Mouse (Mus musculus): ENCODE measurements at regions not wholly inside any gene's neighbourhood (a gene's known extent, or its start where the extent isn't known, plus 50 kb on each side); places are given as distances from the start of the nearest gene placed in this dataset.
A peak's percentile ranks its signal among the peaks of the same experiment; 100 is the strongest.

DNA sequence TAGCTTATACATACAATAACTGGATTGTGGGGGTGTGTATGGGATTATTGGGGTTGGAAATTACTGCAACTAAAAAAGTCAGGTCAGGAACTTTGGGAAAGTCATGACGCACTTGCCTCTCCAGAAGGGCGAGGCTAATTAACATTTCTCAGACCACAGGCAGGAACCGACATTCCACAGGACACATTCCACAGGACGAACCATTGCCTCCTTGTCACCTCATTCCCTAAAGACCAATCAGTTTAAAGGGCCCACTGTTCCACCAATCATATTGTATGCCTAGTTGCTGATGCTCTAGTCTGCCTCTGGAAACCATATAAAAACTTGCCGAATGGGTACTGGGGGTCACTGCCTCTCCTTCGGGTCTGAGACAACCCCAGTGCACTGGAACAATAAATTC, 113.0 kb upstream of the Pcgf5 start:
- DNase-seq = no peak

DNA sequence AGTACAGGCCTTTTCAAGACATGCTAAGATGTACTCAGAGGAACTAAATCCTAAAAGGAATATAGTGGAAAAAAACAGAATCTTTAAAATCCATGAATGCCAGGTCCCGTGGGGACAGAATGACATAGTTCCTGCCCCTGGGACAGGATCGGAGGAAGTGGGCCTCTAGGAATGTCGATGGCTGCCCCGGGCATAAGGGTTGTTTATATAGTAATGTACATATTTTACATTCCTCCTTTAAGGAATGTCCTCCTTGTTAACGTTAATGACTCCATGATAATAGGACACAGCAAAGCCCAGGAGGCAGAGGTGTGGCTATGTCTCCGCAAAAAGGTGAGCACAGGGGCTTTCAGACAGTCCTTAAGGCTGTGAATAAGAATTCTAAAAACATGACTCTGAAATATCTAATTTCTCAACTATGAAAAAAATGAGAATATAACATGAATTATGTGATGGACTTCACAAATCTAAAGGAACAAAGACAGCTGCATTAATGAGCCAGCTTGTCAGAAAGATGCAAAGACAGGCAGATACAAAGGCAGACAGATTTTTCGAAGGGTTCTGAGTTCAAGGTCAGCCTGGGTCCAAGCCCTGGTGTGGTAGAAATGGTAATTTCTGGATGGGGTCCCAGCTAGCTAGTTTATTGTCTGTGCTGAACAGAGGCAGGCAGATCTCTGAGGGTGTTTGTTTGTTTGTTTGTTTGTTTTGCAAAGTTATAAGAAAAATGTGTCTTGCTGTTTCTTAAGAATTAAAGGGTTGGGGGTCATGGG, 111.3 kb upstream of the Pcgf5 start:
- DNase-seq = no peak

DNA sequence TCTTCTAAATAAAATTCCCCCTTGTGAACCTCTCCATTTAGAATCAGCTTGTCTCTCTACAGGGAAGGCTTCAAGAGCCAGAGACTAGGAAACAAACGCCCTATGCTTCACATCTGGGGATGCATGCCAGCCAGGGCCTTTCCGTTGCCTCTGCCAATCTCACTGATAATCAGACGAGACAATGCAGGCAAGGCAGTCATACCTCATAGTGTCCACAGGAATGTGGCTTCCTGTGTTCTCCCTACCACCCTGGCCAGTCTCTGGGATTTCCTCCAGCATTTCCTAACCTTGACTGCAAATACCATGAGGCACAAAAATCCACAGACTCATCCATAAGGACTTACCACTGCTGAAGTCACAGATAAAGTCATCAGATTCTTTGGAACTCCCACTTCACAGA, 110.4 kb upstream of the Pcgf5 start:
- DNase-seq = no peak

DNA sequence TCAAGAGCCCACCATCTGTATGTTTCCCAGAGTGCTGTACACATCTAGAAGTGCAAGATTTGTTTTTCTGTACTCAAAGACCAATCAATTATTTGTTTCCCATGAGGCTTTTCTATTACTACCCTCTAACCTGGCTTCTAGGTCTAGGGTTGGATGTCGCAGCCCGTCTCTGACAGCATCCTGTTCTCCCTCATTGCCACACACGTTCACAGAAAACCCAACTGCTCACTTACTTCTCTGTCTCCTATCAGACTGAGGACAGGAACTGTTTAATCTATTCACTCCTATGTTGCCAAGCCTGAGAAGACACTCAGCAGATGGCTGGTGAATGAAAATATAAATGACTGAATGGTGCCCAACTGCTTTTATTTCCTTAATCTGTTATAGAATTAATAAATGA, 109.6 kb upstream of the Pcgf5 start:
- no peak for DNase-seq

DNA sequence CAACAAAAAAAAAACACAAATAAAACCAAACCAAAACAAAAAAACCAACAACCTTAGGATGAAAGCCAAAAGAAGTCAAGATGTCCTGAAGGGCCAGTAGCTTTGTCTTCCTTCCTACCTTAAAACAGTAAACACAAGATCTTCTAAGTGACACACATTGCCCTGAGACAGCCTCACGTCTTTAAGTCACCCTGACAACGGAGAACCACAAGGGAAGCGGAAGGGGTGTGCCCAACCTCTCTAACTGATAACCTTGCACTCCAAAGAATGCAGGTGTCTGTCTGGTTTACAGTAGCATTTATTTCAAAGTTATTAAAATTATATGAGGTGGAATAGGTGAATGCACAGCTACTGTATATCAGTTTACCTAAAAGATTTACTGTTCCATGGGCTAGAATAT, 105.7 kb upstream of the Pcgf5 start:
- no peak for DNase-seq

DNA sequence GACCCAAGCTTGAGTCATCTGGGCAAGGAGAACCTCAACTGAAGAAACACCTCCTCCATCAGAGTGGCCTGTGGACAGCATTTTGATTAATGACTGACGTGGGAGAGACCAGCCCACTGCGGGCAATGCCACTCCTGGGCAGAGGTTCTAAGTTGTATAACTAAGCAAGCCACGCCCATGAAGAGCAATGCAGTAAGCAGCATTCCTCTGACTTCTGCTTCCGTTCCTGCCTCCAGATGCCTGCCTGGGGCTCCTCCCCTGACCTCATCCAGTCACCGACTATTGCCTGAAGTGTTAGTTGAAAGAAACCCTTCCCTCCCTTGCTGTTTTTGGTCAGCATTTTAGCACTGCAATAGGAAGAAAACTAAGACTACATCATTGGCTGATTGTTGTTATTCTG, 105.2 kb upstream of the Pcgf5 start:
- DNase-seq = no peak

DNA sequence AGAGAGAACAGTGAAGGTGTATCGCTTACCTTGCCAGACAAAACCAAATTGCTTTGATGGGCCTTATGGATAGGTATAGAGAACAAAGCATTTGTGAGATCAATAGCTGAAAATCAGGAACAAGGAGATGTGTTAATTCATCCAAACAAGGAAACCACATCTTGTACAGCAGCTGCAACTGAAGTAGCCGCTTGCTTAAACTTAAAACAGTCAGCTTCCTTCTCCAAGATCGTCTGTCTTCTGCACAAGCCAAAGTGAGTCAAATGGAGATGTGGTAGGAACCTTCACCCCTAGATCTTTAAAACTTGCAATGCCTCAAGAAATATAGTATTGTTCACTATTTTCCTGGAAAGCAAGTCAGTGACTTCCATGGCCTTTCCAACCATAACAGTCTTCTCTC, 95.6 kb upstream of the Pcgf5 start:
- DNase-seq = no peak

DNA sequence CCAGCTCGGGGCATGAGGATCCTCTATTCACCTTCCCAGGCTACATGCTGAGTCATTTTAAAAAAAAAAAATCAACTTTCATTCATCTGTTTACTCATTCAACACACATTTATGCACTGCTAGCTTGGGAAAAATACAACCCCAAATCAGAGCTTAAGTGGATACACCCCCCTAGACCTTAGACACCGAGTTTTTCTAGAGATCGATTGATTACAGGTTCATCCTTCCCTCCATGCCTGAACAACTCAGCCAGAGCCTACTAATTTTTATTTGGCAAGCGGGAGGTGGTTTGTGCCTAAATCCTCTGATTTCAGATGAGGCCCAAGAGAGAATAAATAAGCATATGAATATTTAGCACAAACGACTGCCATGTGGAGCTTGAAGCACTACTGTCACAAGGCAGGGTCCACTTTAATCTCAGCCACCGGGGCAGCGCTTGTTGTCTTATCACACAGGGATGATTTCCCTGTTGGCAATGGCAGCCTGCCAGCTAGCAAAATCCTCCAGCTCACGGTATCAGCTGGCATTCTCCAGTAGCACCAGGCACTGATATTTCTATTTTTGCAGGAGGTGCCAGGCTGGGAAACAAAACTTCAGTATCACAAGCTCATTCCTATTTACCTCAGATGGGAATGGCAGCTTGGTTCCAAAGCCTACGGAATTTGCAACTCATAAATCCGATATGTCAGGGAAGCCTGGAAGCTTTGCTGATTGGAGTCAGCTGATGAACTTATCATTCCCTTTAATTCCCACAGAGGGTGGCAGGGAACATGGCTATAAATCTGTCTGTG, 90.2 kb upstream of the Pcgf5 start:
- DNase-seq = peak; percentile 70 to 73

DNA sequence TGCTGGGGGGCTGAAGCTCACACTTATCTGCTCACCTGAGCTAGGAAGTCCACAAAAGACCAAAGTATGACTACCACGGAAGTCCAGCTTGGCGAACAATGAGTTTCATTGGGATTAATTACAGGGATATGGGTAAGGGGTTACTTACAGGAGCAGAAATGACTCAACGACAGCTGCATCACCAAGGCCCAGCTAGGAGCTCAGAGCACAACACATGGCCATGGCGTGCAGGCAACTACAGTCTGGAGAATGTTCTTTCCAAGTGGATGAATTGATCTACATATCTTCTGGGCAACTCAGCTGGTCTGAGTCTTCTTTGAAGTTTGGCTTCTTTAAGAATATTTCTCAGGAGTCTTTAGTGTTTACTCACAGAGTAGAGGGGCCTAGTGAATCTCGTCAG, 86.3 kb upstream of the Pcgf5 start:
- DNase-seq = no peak

DNA sequence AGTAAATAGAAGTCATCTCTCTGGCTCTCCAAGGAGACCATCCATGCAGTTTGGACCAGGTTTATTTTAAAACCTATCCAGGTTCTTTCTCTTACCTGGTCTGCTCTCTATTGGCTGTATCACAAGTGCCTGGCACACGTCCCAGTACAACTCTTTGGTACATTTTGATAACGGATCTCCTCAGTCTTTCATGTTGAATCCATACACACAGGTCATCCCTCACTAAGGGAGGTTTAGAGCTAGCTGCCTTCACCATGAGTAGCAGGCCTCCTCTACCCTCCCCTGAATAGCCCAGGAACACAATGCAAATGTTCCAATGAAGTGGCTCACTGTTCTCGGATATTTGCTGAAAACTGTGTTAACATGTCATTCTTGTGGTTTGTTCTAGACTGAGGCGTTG, 84.2 kb upstream of the Pcgf5 start:
- peak; percentile 6 to 7 for DNase-seq

DNA sequence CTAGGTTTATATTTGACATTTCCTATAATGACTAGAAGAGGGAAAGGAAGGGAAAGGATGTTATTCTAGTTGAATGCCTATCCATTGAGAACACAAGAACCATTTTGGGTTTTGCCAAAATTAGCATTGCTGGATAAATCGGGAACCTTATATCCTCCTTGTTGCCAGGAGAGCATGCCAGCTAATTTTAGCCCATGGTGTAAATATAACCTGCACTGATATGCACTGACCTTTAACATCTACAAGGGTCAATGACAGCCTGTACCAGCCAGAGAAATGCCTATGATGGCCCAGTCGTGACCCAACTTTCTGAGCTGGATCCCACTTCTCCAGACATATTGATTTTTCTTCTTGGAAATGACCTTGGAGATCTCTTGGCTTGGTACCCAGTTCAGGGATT, 83.7 kb upstream of the Pcgf5 start:
- no peak for DNase-seq

DNA sequence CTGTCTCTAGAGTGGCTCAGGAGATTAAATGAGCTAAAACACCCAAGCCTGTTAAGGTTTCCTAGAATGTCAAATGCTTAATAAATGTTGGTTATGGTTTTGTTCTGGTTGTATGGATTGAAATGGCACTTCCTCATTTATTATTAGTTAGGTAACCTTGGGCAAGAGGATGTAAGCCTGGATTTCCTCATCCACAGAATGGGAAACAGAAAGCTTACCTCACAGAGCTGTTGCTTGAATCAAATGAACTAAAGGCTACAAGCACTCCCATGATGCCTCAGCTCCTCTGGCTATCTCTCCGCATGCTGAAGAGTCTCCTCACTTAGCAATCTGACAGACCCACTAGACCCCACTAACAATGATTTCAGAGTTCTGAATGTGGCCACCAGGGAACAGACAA, 82.8 kb upstream of the Pcgf5 start:
- no peak for DNase-seq

DNA sequence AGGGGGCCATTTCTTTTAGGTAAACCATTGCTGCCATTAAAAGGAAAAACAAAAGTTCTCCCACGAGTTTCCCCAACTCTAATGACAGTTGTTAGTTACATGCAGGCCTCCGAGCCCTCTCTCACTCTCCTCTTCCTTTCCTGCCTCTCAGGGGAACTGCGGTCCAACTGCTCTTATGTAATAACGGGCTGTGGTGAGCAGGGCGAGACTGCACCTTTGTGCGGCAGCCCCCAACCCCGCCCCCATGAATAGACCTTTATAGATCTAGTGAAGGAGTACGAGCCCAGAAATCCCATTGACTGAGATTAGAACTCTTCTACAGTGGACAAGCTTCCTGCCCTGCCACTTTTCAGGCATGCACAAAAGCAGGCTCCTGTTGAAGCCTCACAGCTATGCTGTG, 81.8 kb upstream of the Pcgf5 start:
- no peak for DNase-seq

DNA sequence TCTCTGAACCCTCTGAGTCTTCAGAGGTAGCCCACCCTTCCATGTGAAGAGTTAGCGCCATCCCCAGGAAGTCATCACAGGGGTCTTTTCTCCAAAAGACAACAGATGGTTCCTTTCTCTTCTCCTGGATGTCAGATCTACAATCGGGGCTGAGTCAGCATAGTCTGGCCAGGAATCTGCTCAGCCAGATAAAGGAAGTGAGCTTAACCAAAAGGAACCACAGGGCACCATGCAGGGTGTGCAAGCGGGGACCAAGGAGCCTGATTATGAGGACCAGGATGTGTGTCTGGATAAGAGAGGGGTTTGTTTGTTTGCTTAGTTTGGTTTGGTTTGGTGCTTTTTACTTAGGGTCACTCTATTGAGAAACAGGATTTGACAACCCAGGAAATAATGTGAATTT, 74.6 kb upstream of the Pcgf5 start:
- peak; percentile 5 to 19 for DNase-seq

DNA sequence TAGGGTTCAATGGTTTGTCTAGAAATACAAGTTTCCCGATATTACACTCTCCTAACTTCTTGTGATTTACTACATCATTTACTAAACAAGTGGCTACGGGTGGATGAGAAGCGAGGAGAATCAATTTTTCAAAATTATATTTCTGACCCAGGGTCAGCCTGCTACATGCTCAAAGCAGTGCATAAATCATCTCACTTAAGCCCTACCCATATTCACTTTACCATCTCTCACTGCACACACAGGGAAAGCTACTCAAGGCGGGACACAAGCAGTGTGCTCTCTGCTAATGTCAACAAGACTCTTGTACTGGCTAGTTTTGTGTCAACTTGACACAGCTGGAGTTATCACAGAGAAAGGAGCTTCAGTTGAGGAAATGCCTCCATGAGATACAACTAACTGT, 62.6 kb upstream of the Pcgf5 start:
- DNase-seq = no peak

DNA sequence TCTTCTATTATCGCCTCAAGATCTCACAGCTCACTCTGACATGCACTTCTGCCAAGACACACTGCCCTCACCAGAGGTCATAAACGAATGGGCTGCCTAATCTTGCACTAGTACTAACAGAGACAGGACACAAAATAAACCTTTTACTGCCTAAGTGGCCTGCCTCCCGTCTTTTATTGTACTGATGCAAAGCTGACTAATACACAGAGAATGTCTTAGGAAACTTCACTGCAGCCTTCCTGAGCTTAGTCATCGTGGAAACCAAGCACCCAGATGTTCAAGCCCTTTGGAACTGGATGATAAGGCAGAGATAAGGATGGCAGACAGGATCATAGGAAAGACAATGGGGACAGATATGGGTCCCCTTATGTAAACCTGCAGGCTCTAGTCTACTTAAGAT, 57.3 kb upstream of the Pcgf5 start:
- DNase-seq = no peak

DNA sequence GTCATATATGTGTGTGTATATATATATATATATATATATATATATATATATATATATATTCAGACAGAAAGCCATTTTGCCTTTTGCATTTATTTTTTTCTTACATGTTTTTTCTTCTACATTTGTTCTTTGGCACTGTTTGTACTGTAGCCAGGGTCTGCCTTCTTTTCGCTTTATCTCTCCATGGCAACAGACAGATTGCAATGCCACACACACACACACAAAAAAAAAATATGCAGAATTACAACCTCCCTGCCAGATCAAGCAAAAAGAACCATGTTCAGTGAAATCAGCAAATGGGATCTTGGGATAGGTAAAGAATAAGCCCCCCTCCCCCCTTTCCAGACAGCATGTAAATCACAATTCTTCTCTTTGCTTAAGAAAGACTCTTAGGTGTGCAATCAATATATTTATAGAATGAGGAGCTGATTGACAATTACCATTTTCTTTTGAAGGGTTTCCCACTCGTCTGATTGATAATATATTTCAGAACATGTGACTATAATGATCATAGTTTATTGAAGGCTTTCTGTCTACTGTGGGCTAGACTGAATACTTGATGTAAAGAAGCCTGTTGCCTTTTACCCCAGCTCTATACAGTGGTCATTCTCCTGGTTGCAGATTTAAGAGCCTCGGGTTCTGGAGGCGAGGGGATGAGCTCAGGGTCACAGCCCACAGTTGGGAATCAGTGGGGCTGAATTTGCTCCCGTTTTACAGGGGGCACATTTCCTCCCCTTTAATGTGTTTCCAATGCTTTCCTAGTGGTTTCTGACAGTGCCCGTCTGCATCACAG, 54.7 kb upstream of the Pcgf5 start:
- DNase-seq = no peak

Data from cerebellum, postnatal 10 days (tissue).